Mouse (Mus musculus) ES-Bruce4 (cell line): ENCODE data around the gene Rab35.

Source experiments
- CTCF ChIP-seq: IDR thresholded peaks from one replicate; pipeline ENCODE4 v1.8.1; 2011; ENCODE audit warnings: low read depth, low read length
- EP300 ChIP-seq: IDR thresholded peaks from 2 replicates; pipeline ENCODE4 v1.6.1; 2011; ENCODE audit warnings: low read depth, low read length; ENCODE audit not compliant: insufficient read depth

GRCm38 (mm10) chr5:115657234-115657633 is 25.5 kb downstream of the Rab35 start:
- no peak for TF ChIP-seq EP300
- no peak for TF ChIP-seq CTCF
